Mouse (Mus musculus) testis, postnatal 10 days (tissue): ENCODE measurements at regions not wholly inside any gene's neighbourhood (a gene's known extent, or its start where the extent isn't known, plus 50 kb on each side); places are given as distances from the start of the nearest gene placed in this dataset.

ENCODE experiments used
- DNase-seq: peaks from one replicate; pipeline ENCODE4 v3.0.0; 2021; ENCODE audit warnings: low spot score

- no peak for DNase-seq
Observed at GRCm38 (mm10) chr9:120767396-120767795, 161.6 kb upstream of the Ctnnb1 start.

GRCm38 (mm10) chr9:120769056-120769455 lies 160.0 kb upstream of the Ctnnb1 start:
- no peak for DNase-seq

- DNase-seq, result no peak
Observed at GRCm38 (mm10) chr9:120769679-120770078, 159.3 kb upstream of the Ctnnb1 start.

GRCm38 (mm10) chr9:120770886-120771285 lies 158.1 kb upstream of the Ctnnb1 start:
- no peak for DNase-seq

GRCm38 (mm10) chr9:120771896-120772530 lies 157.0 kb upstream of the Ctnnb1 start:
- no peak for DNase-seq

- DNase-seq, result no peak
Observed at GRCm38 (mm10) chr9:120774251-120774650, 154.8 kb upstream of the Ctnnb1 start.

GRCm38 (mm10) chr9:120774772-120775171 lies 154.2 kb upstream of the Ctnnb1 start:
- no peak for DNase-seq

- no peak for DNase-seq
Observed at GRCm38 (mm10) chr9:120775721-120776120, 153.3 kb upstream of the Ctnnb1 start.

- no peak for DNase-seq
Observed at GRCm38 (mm10) chr9:120776456-120777001, 152.5 kb upstream of the Ctnnb1 start.

GRCm38 (mm10) chr9:120777016-120777415 lies 152.0 kb upstream of the Ctnnb1 start:
- no peak for DNase-seq

- DNase-seq, result no peak
Observed at GRCm38 (mm10) chr9:120777501-120777900, 151.5 kb upstream of the Ctnnb1 start.

- no peak for DNase-seq
Observed at GRCm38 (mm10) chr9:120778423-120778822, 150.6 kb upstream of the Ctnnb1 start.

- DNase-seq, result no peak
Observed at GRCm38 (mm10) chr9:120794210-120794609, 134.8 kb upstream of the Ctnnb1 start.

GRCm38 (mm10) chr9:120796111-120796880 lies 132.7 kb upstream of the Ctnnb1 start:
- no peak for DNase-seq

GRCm38 (mm10) chr9:120797996-120798663 lies 130.9 kb upstream of the Ctnnb1 start:
- DNase-seq, result no peak

GRCm38 (mm10) chr9:120798901-120799300 lies 130.1 kb upstream of the Ctnnb1 start:
- no peak for DNase-seq

- DNase-seq, result no peak
Observed at GRCm38 (mm10) chr9:120802646-120803045, 126.4 kb upstream of the Ctnnb1 start.

GRCm38 (mm10) chr9:120804760-120805294 lies 124.2 kb upstream of the Ctnnb1 start:
- no peak for DNase-seq

- no peak for DNase-seq
Observed at GRCm38 (mm10) chr9:120808741-120809425, 120.1 kb upstream of the Ctnnb1 start.

GRCm38 (mm10) chr9:120811522-120811921 lies 117.5 kb upstream of the Ctnnb1 start:
- no peak for DNase-seq

- DNase-seq, result no peak
Observed at GRCm38 (mm10) chr9:120812667-120813210, 116.3 kb upstream of the Ctnnb1 start.

- DNase-seq, result no peak
Observed at GRCm38 (mm10) chr9:120814286-120814685, 114.7 kb upstream of the Ctnnb1 start.
